Mouse (Mus musculus): ENCODE data around the gene Gpx3. TPM values are rescaled to one million over a fixed set of nuclear protein-coding genes. Genes with fewer than 3 reads are reported as not detected.
"Not testable (repeated sequence)": the region's sequence is repeated elsewhere in the genome, so short reads cannot be mapped to it uniquely, and the experiment has no call there.

Gene Gpx3
- polyA plus RNA-seq, 1 experiment from 2014 or later: 89.6 TPM

DNA sequence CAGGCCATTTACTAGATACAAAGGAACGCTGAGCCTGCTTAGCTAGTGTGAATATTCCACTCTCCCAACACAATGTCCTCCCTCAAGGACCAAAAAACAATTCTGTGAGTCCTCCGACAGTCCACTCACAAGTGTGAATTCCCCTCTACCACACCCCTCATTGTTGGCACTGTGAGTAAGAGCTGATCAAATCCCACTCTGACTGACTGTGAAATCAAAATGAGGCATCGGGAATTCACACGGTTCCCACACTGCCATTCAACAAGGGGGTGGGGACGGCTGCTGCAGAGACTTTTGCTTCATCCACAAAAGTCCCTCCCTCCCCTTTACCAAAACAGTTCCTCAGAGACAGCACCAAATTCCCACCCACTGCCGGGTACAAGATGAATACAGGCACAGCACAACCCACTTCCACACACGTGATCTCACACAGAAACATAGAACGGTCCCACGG, 51.8 kb downstream of the Gpx3 start:
- Histone ChIP-seq H3K4me3 (ENCODE audit: low read depth, low read length) (no peak overlapping the region), H3K27ac (ENCODE audit: low read depth, low read length) (no peak overlapping the region), H3K9me3 (ENCODE audit: control insufficient read depth, low read length) (no peaks in the 10 kb centered on the region), H3K9ac (ENCODE audit: low read depth, low read length) (no peak overlapping the region), H3K27me3 (replicated peaks; ENCODE audit: control insufficient read depth, insufficient read depth, low read length) (no peaks in the 10 kb centered on the region), H3K36me3 (ENCODE audit: control insufficient read depth, insufficient read depth, low read length) (no peaks in the 10 kb centered on the region), H3K4me1 (replicated peaks; ENCODE audit: control insufficient read depth, insufficient read depth, low read length) (peaks cover 25% of the 10 kb centered on the region), H3K4me2 (no peak overlapping the region)
- WGBS: 67% methylated on average over 9 of the region's 9 CpGs
- no peak for DNase-seq (ENCODE audit: low spot score)
- ATAC-seq (replicated peaks; ENCODE audit: low FRiP score): no peak

DNA sequence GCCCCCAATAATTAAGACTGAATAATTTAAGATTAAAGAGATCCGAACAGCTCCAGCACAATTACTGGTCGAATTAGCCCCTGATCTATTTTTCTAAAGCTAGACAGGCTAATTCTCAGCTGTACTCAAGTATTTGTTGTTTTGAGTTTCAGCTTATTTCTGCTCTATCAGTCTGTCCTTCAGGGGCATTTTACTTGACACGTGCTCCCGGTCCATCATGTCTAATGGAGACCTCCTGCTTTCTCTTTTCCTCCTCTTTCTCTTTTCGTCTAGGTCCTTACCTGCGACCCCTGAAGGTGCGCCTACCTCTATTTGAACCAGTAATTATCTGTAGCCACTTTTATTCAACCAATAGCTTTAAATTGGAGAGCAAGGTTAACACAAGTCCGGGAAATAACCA, 52.5 kb downstream of the Gpx3 start:
- Histone ChIP-seq H3K9me3 (ENCODE audit: control insufficient read depth, low read length) (no peaks in the 10 kb centered on the region), H3K27me3 (replicated peaks; ENCODE audit: control insufficient read depth, insufficient read depth, low read length) (no peaks in the 10 kb centered on the region), H3K27ac (ENCODE audit: low read depth, low read length) (no peak overlapping the region), H3K4me2 (peak overlapping the region; percentile 83), H3K4me3 (ENCODE audit: low read depth, low read length) (no peak overlapping the region), H3K9ac (ENCODE audit: low read depth, low read length) (no peak overlapping the region), H3K36me3 (ENCODE audit: control insufficient read depth, insufficient read depth, low read length) (no peaks in the 10 kb centered on the region), H3K4me1 (replicated peaks; ENCODE audit: control insufficient read depth, insufficient read depth, low read length) (peaks cover 25% of the 10 kb centered on the region)
- 86% methylated on average over 8 of the region's 8 CpGs for WGBS
- no peak for ATAC-seq (replicated peaks; ENCODE audit: low FRiP score)
- DNase-seq (ENCODE audit: low spot score): no peak

DNA sequence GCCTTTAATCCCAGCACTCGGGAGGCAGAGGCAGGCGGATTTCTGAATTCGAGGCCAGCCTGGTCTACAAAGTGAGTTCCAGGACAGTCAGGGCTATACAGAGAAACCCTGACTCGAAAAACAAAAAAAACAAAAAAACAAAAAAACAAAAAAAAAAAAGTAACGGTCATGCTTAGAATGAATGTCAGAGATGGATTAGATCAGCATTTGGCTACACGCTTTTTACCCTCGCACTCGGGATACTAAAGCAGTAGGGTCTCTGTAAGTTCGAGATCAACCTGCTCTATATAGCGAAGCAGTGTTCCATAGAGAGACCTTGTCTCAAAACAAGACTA, 53.1 kb downstream of the Gpx3 start:
- not testable (repeated sequence) for H3K9me3 ChIP-seq (ENCODE audit: control insufficient read depth, low read length); H3K27me3 ChIP-seq (replicated peaks; ENCODE audit: control insufficient read depth, insufficient read depth, low read length); H3K36me3 ChIP-seq (ENCODE audit: control insufficient read depth, insufficient read depth, low read length); ATAC-seq (replicated peaks; ENCODE audit: low FRiP score); DNase-seq (ENCODE audit: low spot score)
- Histone ChIP-seq H3K4me1 (replicated peaks; ENCODE audit: control insufficient read depth, insufficient read depth, low read length) (peaks cover 25% of the 10 kb centered on the region), H3K9ac (ENCODE audit: low read depth, low read length) (peak overlapping the region; percentile 83), H3K4me2 (peak overlapping the region; percentile 83), H3K27ac (ENCODE audit: low read depth, low read length) (peak overlapping the region; percentile 76), H3K4me3 (ENCODE audit: low read depth, low read length) (peak overlapping the region; percentile 87)
- WGBS: 34% methylated on average over 10 of the region's 10 CpGs

DNA sequence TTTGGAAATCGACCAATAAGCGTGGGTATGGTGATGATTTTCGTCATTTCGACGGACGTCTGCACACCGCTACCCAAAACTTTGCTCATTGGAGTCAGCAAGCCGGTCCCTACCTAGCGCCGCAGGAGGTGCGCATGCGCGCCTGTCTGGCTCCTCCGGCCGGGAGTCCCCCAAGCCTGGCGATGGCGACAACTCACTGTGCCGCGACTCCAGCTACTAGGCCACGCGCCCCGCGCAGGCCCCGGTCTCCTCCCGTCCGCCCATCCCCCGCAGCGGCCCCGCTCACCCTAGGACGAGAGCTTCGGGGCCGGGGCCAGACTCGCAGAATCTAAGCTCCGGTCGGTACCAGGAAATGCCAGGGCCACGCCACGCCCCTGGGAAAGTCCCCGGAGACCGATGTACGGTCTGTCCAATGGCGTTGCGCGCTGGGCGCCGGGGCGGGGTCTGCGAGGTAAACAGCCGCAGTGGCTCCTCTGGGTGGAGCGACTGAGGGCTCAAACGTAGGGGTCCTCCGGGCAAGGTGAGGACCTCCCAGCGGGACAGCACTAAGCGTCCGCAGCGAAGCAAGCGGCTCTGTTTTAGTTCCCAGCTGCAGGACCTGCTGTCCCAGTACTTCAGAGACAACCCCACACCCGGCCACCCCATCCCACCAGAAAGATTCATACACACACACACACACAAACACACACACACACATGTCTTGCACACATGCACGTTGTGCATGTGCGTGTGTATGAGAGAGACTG, 53.7 kb downstream of the Gpx3 start:
- DNase-seq (ENCODE audit: low spot score): peak; percentile 97
- WGBS: 1% methylated on average over 59 of the region's 59 CpGs
- peaks cover 25% of the 10 kb centered on the region for H3K4me1 ChIP-seq (replicated peaks; ENCODE audit: control insufficient read depth, insufficient read depth, low read length)

DNA sequence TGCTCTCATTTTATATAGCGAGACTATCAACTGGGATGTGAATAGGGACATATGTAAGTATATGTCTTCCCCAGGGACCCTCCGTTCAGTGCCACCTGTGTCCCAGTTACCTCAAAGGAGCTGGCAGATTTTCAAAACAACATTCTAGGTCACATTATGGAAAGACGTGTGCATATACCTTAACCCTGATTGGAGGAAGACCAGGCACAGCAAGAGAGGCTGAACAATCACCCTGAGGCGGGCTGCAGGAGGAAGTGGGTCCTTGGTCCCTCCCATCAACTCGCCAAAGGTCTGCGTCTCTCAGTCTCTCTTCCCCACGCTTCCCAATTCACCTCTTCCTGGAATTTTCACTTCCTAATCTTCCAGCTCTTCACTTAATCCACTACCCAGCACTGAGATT, 54.7 kb downstream of the Gpx3 start:
- H3K9me3 ChIP-seq (ENCODE audit: control insufficient read depth, low read length): no peaks in the 10 kb centered on the region
- no peak overlapping the region for H3K9ac ChIP-seq (ENCODE audit: low read depth, low read length)
- no peaks in the 10 kb centered on the region for H3K27me3 ChIP-seq (replicated peaks; ENCODE audit: control insufficient read depth, insufficient read depth, low read length)
- ATAC-seq (replicated peaks; ENCODE audit: low FRiP score) (no peak), DNase-seq (ENCODE audit: low spot score) (no peak)
- peaks cover 25% of the 10 kb centered on the region for H3K4me1 ChIP-seq (replicated peaks; ENCODE audit: control insufficient read depth, insufficient read depth, low read length)
- no peaks in the 10 kb centered on the region for H3K36me3 ChIP-seq (ENCODE audit: control insufficient read depth, insufficient read depth, low read length)
- H3K4me2 ChIP-seq: no peak overlapping the region
- H3K27ac ChIP-seq (ENCODE audit: low read depth, low read length): no peak overlapping the region; the same call in 1 of the 2 replicates
- WGBS: 51% methylated on average over 7 of the region's 7 CpGs
- no peak overlapping the region for H3K4me3 ChIP-seq (ENCODE audit: low read depth, low read length)

More for the DNA sequence above, 53.7 kb downstream of the Gpx3 start:
- Histone ChIP-seq H3K36me3 (ENCODE audit: control insufficient read depth, insufficient read depth, low read length) (no peaks in the 10 kb centered on the region), H3K9ac (ENCODE audit: low read depth, low read length) (peak overlapping the region; percentile 83), H3K27ac (ENCODE audit: low read depth, low read length) (peak overlapping the region; percentile 76), H3K4me2 (peak overlapping the region; percentile 83), H3K4me3 (ENCODE audit: low read depth, low read length) (peak overlapping the region; percentile 87), H3K9me3 (ENCODE audit: control insufficient read depth, low read length) (no peaks in the 10 kb centered on the region), H3K27me3 (replicated peaks; ENCODE audit: control insufficient read depth, insufficient read depth, low read length) (no peaks in the 10 kb centered on the region)
- ATAC-seq (replicated peaks; ENCODE audit: low FRiP score): peak; percentile 96

DNA sequence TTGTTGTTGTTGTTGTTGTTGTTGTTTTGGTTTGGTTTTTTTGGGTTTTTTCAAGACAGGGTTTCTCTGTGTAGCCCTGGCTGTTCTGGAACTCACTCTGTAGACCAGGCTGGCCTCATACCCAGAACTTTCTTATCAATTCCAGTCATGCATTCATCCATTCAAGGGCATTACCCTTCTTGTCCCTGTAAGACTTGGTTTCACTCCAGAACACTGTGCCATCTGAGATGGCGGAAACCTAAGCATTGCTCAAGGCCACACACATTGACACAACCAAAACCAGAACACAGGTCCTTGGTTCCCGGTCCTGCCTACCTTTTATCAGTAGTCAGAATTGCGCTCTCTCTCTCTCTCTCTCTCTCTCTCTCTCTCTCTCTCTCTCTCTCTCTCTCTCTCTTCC, 55.5 kb downstream of the Gpx3 start:
- WGBS: 80% methylated on average over 3 of the region's 3 CpGs
- not testable (repeated sequence) for H3K4me2 ChIP-seq; H3K9ac ChIP-seq (ENCODE audit: low read depth, low read length); DNase-seq (ENCODE audit: low spot score); H3K9me3 ChIP-seq (ENCODE audit: control insufficient read depth, low read length); H3K4me3 ChIP-seq (ENCODE audit: low read depth, low read length); H3K27me3 ChIP-seq (replicated peaks; ENCODE audit: control insufficient read depth, insufficient read depth, low read length); H3K27ac ChIP-seq (ENCODE audit: low read depth, low read length); ATAC-seq (replicated peaks; ENCODE audit: low FRiP score); H3K36me3 ChIP-seq (ENCODE audit: control insufficient read depth, insufficient read depth, low read length)
- peaks cover 17% of the 10 kb centered on the region for H3K4me1 ChIP-seq (replicated peaks; ENCODE audit: control insufficient read depth, insufficient read depth, low read length)

DNA sequence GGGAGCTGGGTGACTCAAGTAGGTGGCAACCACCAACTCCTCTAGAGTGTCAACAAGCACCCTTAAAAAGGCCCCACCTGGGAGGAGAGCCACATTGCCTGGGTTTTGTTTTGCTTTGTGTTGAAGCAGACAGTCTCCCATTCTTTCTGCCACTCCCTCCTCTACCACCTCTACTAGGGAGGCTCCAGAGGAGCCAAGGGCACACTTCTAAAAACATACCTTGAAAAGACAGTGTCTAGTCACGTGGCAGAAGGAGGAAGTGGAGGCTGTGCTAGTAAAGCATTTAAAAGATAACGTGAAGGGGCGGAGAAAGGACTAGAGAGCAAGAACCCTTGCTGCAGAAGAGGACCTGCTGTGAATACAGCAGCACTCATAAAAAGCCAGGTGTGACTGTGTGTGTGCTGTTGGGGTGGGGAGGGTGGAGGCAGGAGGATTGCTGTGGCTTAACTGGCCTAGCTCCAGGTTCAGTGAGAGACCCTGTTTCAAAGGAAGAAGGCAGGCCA, 56.4 kb downstream of the Gpx3 start:
- Histone ChIP-seq H3K9ac (ENCODE audit: low read depth, low read length) (no peak overlapping the region), H3K4me2 (no peak overlapping the region), H3K4me3 (ENCODE audit: low read depth, low read length) (no peak overlapping the region), H3K27ac (ENCODE audit: low read depth, low read length) (no peak overlapping the region), H3K9me3 (ENCODE audit: control insufficient read depth, low read length) (no peaks in the 10 kb centered on the region), H3K27me3 (replicated peaks; ENCODE audit: control insufficient read depth, insufficient read depth, low read length) (no peaks in the 10 kb centered on the region), H3K4me1 (replicated peaks; ENCODE audit: control insufficient read depth, insufficient read depth, low read length) (peaks cover 14% of the 10 kb centered on the region), H3K36me3 (ENCODE audit: control insufficient read depth, insufficient read depth, low read length) (no peaks in the 10 kb centered on the region)
- WGBS: 23% methylated on average over 3 of the region's 3 CpGs
- ATAC-seq (replicated peaks; ENCODE audit: low FRiP score) (no peak), DNase-seq (ENCODE audit: low spot score) (no peak)

Measured in liver, embryonic 11.5 days (tissue).